Mouse (Mus musculus): ENCODE results near the gene Stat2. TPM values are rescaled to one million over a fixed set of nuclear protein-coding genes. Genes with fewer than 3 reads are reported as not detected.
A peak's percentile ranks its signal among the peaks of the same experiment; 100 is the strongest.
"Not testable (repeated sequence)": the region's sequence is repeated elsewhere in the genome, so short reads cannot be mapped to it uniquely, and the experiment has no call there.

The Stat2 gene
- polyA plus RNA-seq, 1 experiment: 7.5 TPM

GRCm38 (mm10) chr10:128271883-128272282 is 1.5 kb downstream of the Stat2 start:
- Histone ChIP-seq H3K79me2 (ENCODE audit: control insufficient read depth, insufficient read depth) (peaks cover 9% of the 10 kb centered on the region), H3K36me3 (ENCODE audit: control insufficient read depth, insufficient read depth) (no peaks in the 10 kb centered on the region), H3K4me3 (no peak overlapping the region), H3ac (ENCODE audit: control insufficient read depth, insufficient read length) (no peak overlapping the region), H3K27me3 (ENCODE audit: control insufficient read depth, insufficient read depth, insufficient read length) (no peaks in the 10 kb centered on the region), H3K4me2 (ENCODE audit: low read depth) (no peak overlapping the region)
- TF ChIP-seq TCF12 (IDR thresholded peaks at IDR 0.05; ENCODE audit: insufficient read depth, poor library complexity, severe bottlenecking) (no peak), USF1 (IDR thresholded peaks at IDR 0.05; ENCODE audit: low read depth) (peak; percentile 70)

- H3K4me3 ChIP-seq; H3ac ChIP-seq (ENCODE audit: control insufficient read depth, insufficient read length); H3K79me2 ChIP-seq (ENCODE audit: control insufficient read depth, insufficient read depth); H3K4me2 ChIP-seq (ENCODE audit: low read depth); H3K36me3 ChIP-seq (ENCODE audit: control insufficient read depth, insufficient read depth); H3K27me3 ChIP-seq (ENCODE audit: control insufficient read depth, insufficient read depth, insufficient read length): not testable (repeated sequence)
Measured at GRCm38 (mm10) chr10:128272819-128273439, 2.6 kb downstream of the Stat2 start.

DNA sequence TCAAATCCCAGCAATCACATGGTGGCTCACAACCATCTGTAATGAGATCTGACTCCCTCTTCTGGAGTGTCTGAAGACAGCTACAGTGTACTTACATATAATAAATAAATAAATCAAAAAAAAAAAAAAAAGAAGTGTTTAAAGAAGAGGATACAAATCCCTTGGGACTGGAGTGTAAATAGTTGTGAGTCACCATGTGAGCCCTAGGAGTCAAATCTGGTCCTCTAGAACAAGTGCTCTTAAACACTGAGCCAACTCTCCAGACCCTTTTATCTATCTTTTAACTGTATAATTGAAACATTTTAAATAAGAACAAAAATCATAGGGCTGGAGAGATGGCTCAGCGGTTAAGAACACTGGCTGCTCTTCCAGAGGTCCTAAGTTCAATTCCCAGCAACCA is 5.0 kb downstream of the Stat2 start:
- H3K36me3 ChIP-seq (ENCODE audit: control insufficient read depth, insufficient read depth): peaks cover 14% of the 10 kb centered on the region
- H3K4me3 ChIP-seq; H3ac ChIP-seq (ENCODE audit: control insufficient read depth, insufficient read length); H3K27me3 ChIP-seq (ENCODE audit: control insufficient read depth, insufficient read depth, insufficient read length); H3K4me2 ChIP-seq (ENCODE audit: low read depth); H3K79me2 ChIP-seq (ENCODE audit: control insufficient read depth, insufficient read depth): not testable (repeated sequence)

DNA sequence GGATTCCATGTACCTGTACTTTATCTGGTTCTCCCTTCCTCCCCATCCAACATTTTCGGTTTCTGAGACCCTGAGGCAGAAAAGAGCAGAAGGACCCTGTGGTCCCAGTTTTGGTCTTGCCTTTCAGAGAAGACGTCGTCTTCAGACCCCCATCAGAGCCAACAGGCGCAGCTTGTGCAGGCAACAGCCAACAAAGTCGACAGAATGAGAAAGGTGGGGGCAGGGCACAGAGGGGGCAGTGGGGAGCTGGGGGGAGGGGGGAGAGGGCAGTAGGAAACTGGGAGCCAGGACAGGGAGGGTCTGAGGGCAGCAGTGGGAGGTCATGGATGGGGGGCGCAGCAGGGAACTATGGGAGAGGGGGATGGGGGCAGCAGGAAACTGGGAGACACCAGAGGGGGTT is 7.8 kb downstream of the Stat2 start:
- H3K79me2 ChIP-seq (ENCODE audit: control insufficient read depth, insufficient read depth): no peaks in the 10 kb centered on the region
- no peak overlapping the region for H3K4me2 ChIP-seq (ENCODE audit: low read depth)
- H3K27me3 ChIP-seq (ENCODE audit: control insufficient read depth, insufficient read depth, insufficient read length): no peaks in the 10 kb centered on the region
- H3ac ChIP-seq (ENCODE audit: control insufficient read depth, insufficient read length): no peak overlapping the region
- H3K4me3 ChIP-seq: no peak overlapping the region
- no peak for TF ChIP-seq POLR2AphosphoS2 (IDR thresholded peaks at IDR 0.05; ENCODE audit: insufficient read length, low read depth)
- no peak for TF ChIP-seq MYOG (IDR thresholded peaks at IDR 0.05; ENCODE audit: control insufficient read depth in 1 of 3, insufficient read depth in 1 of 3, insufficient read length in 2 of 3, low read depth in 2 of 3)
- TF ChIP-seq SRF (IDR thresholded peaks at IDR 0.05; ENCODE audit: control insufficient read depth, insufficient read length, low read depth): no peak
- TF ChIP-seq USF1 (IDR thresholded peaks at IDR 0.05; ENCODE audit: low read depth): no peak
- TF ChIP-seq POLR2A (IDR thresholded peaks at IDR 0.05; ENCODE audit: insufficient read length, low read depth): no peak
- no peak for TF ChIP-seq MAX (IDR thresholded peaks at IDR 0.05; ENCODE audit: low read depth)
- no peak for TF ChIP-seq E2F4 (IDR thresholded peaks at IDR 0.05; ENCODE audit: insufficient read depth)
- no peak for TF ChIP-seq TCF12 (IDR thresholded peaks at IDR 0.05; ENCODE audit: insufficient read depth, poor library complexity, severe bottlenecking)
- no peak for TF ChIP-seq TCF3 (IDR thresholded peaks at IDR 0.05; ENCODE audit: insufficient read length, low read depth)
- no peak for TF ChIP-seq MYOD1 (IDR thresholded peaks at IDR 0.05; ENCODE audit: control insufficient read depth in 1 of 3, insufficient read length in 2 of 3, low read depth in 2 of 3)
- no peak for TF ChIP-seq CEBPB (IDR thresholded peaks at IDR 0.05; ENCODE audit: insufficient read depth, poor library complexity, severe bottlenecking)
- no peak for TF ChIP-seq REST (IDR thresholded peaks at IDR 0.05; ENCODE audit: insufficient read depth, insufficient read length)
- peaks cover 17% of the 10 kb centered on the region for H3K36me3 ChIP-seq (ENCODE audit: control insufficient read depth, insufficient read depth)

DNA sequence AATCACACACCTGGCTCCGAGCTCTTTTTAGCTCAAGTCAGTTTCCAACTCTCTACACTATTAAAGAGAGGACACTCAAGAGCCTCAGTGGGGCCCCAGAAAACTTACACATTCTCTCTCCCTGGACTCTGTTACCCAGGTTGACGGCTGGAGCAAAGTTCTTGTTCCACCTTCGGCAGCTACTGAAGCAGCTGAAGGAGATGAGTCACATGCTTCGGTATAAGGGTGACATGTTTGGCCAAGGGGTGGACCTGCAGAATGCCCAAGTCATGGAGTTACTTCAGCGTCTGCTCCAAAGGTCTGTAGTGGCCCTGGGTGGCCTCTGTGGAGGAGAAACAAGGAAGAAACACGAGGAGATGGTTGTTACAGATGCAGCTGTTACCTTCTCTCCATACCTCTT is 10.6 kb downstream of the Stat2 start:
- H3K36me3 ChIP-seq (ENCODE audit: control insufficient read depth, insufficient read depth): peaks cover 17% of the 10 kb centered on the region
- no peaks in the 10 kb centered on the region for H3K27me3 ChIP-seq (ENCODE audit: control insufficient read depth, insufficient read depth, insufficient read length)
- H3ac ChIP-seq (ENCODE audit: control insufficient read depth, insufficient read length): no peak overlapping the region
- no peak overlapping the region for H3K4me2 ChIP-seq (ENCODE audit: low read depth)
- TF ChIP-seq TCF3 (IDR thresholded peaks at IDR 0.05; ENCODE audit: insufficient read length, low read depth): no peak
- TF ChIP-seq E2F4 (IDR thresholded peaks at IDR 0.05; ENCODE audit: insufficient read depth): no peak
- TF ChIP-seq POLR2AphosphoS2 (IDR thresholded peaks at IDR 0.05; ENCODE audit: insufficient read length, low read depth): no peak
- TF ChIP-seq USF1 (IDR thresholded peaks at IDR 0.05; ENCODE audit: low read depth): no peak
- no peak for TF ChIP-seq REST (IDR thresholded peaks at IDR 0.05; ENCODE audit: insufficient read depth, insufficient read length)
- no peak for TF ChIP-seq TCF12 (IDR thresholded peaks at IDR 0.05; ENCODE audit: insufficient read depth, poor library complexity, severe bottlenecking)
- TF ChIP-seq CEBPB (IDR thresholded peaks at IDR 0.05; ENCODE audit: insufficient read depth, poor library complexity, severe bottlenecking): no peak
- no peak for TF ChIP-seq SRF (IDR thresholded peaks at IDR 0.05; ENCODE audit: control insufficient read depth, insufficient read length, low read depth)
- no peak for TF ChIP-seq MYOD1 (IDR thresholded peaks at IDR 0.05; ENCODE audit: control insufficient read depth in 1 of 3, insufficient read length in 2 of 3, low read depth in 2 of 3)
- no peak for TF ChIP-seq POLR2A (IDR thresholded peaks at IDR 0.05; ENCODE audit: insufficient read length, low read depth)
- no peak for TF ChIP-seq MAX (IDR thresholded peaks at IDR 0.05; ENCODE audit: low read depth)
- no peak for TF ChIP-seq MYOG (IDR thresholded peaks at IDR 0.05; ENCODE audit: control insufficient read depth in 1 of 3, insufficient read depth in 1 of 3, insufficient read length in 2 of 3, low read depth in 2 of 3)
- H3K4me3 ChIP-seq: no peak overlapping the region
- H3K79me2 ChIP-seq (ENCODE audit: control insufficient read depth, insufficient read depth): no peaks in the 10 kb centered on the region

- no peak overlapping the region for H3ac ChIP-seq (ENCODE audit: control insufficient read depth, insufficient read length)
- H3K27me3 ChIP-seq (ENCODE audit: control insufficient read depth, insufficient read depth, insufficient read length): no peaks in the 10 kb centered on the region
- H3K4me3 ChIP-seq: no peak overlapping the region
- H3K79me2 ChIP-seq (ENCODE audit: control insufficient read depth, insufficient read depth): no peaks in the 10 kb centered on the region
- H3K4me2 ChIP-seq (ENCODE audit: low read depth): no peak overlapping the region
- peaks cover 20% of the 10 kb centered on the region for H3K36me3 ChIP-seq (ENCODE audit: control insufficient read depth, insufficient read depth)
- TF ChIP-seq MAX (IDR thresholded peaks at IDR 0.05; ENCODE audit: low read depth) (no peak), TCF3 (IDR thresholded peaks at IDR 0.05; ENCODE audit: insufficient read length, low read depth) (no peak), TCF12 (IDR thresholded peaks at IDR 0.05; ENCODE audit: insufficient read depth, poor library complexity, severe bottlenecking) (no peak), SRF (IDR thresholded peaks at IDR 0.05; ENCODE audit: control insufficient read depth, insufficient read length, low read depth) (no peak), MYOD1 (IDR thresholded peaks at IDR 0.05; ENCODE audit: control insufficient read depth in 1 of 3, insufficient read length in 2 of 3, low read depth in 2 of 3) (no peak), REST (IDR thresholded peaks at IDR 0.05; ENCODE audit: insufficient read depth, insufficient read length) (no peak), POLR2AphosphoS2 (IDR thresholded peaks at IDR 0.05; ENCODE audit: insufficient read length, low read depth) (no peak), E2F4 (IDR thresholded peaks at IDR 0.05; ENCODE audit: insufficient read depth) (no peak), MYOG (IDR thresholded peaks at IDR 0.05; ENCODE audit: control insufficient read depth in 1 of 3, insufficient read depth in 1 of 3, insufficient read length in 2 of 3, low read depth in 2 of 3) (no peak), CEBPB (IDR thresholded peaks at IDR 0.05; ENCODE audit: insufficient read depth, poor library complexity, severe bottlenecking) (no peak), POLR2A (IDR thresholded peaks at IDR 0.05; ENCODE audit: insufficient read length, low read depth) (no peak)
Measured at GRCm38 (mm10) chr10:128281682-128282081, 11.3 kb downstream of the Stat2 start.

Measured in myocyte (in vitro differentiated cells).